Mouse (Mus musculus) MEL (cell line): ENCODE measurements around the gene Pogz. TPM values are rescaled to one million over a fixed set of nuclear protein-coding genes. Genes with fewer than 3 reads are reported as not detected.
"Not testable (repeated sequence)": the region's sequence is repeated elsewhere in the genome, so short reads cannot be mapped to it uniquely, and the experiment has no call there.

Source experiments
- DNase-seq: peaks from one replicate; pipeline ENCODE4 v3.0.0; 2011; ENCODE audit warnings: low read depth, low spot score
- H3K27ac ChIP-seq: 2 replicates; pipeline ENCODE4 v1.5.1; 2012; ENCODE audit warnings: low read depth, mild to moderate bottlenecking, control low read depth, low read length, moderate library complexity; ENCODE audit not compliant: control insufficient read depth
- H3K27me3 ChIP-seq, 2 experiments: fragments of 150-350 bp in 1 of 2; sonication (generic) in 1 of 2; 2 replicates each; pipeline ENCODE4 v1.6.1; 2012; ENCODE audit warnings: low read length in 2 of 2, mild to moderate bottlenecking in 2 of 2, improper control_type of control experiment in 1 of 2, moderate library complexity in 1 of 2; ENCODE audit not compliant: insufficient read depth in 2 of 2, control insufficient read depth in 1 of 2
- H3K36me3 ChIP-seq, 2 experiments: 2 replicates each; pipeline ENCODE4 v1.6.1; 2012 to 2014; ENCODE audit warnings: low read length in 2 of 2, improper control_type of control experiment in 1 of 2, inconsistent platforms in 1 of 2, mild to moderate bottlenecking in 1 of 2; ENCODE audit not compliant: insufficient read depth in 2 of 2, control insufficient read depth in 1 of 2
- H3K4me1 ChIP-seq, 2 experiments: fragments of 150-350 bp in 1 of 2; sonication (generic) in 1 of 2; 2 replicates each; pipeline ENCODE4 v1.6.1; 2012; ENCODE audit warnings: low read length in 2 of 2, improper control_type of control experiment in 1 of 2, mild to moderate bottlenecking in 1 of 2; ENCODE audit not compliant: insufficient read depth in 2 of 2, control insufficient read depth in 1 of 2
- H3K4me3 ChIP-seq, 2 experiments: fragments of 150-350 bp in 1 of 2; sonication (generic) in 1 of 2; 2 replicates each; pipeline ENCODE4 v1.5.1; 2012; ENCODE audit warnings: low read depth in 2 of 2, low read length in 2 of 2, mild to moderate bottlenecking in 2 of 2, moderate library complexity in 2 of 2, control low read depth in 1 of 2, improper control_type of control experiment in 1 of 2; ENCODE audit not compliant: control insufficient read depth in 1 of 2, insufficient read depth in 1 of 2
- H3K79me2 ChIP-seq: 2 replicates; pipeline ENCODE4 v1.6.1; 2012; ENCODE audit warnings: mild to moderate bottlenecking, low read length, moderate library complexity; ENCODE audit not compliant: control insufficient read depth, poor library complexity, insufficient read depth
- H3K9ac ChIP-seq: 2 replicates; pipeline ENCODE4 v1.6.1; 2012; ENCODE audit warnings: low read depth, mild to moderate bottlenecking, control low read depth, low read length, moderate library complexity; ENCODE audit not compliant: control insufficient read depth, poor library complexity, severe bottlenecking
- H3K9me3 ChIP-seq: fragments of 150-350 bp; sonication (generic); replicated peaks from 2 replicates; pipeline ENCODE4 v1.6.1; 2012; ENCODE audit warnings: mild to moderate bottlenecking, low read length, improper control_type of control experiment, moderate library complexity; ENCODE audit not compliant: insufficient read depth
- CTCF ChIP-seq, 3 experiments: IDR thresholded peaks in 2 of 3; conservative IDR thresholded peaks in 1 of 3; 2 replicates each; pipeline ENCODE4 v1.5.1; 2011 to 2012; ENCODE audit warnings: low read length in 3 of 3, low read depth in 2 of 3, mild to moderate bottlenecking in 2 of 3, improper control_type of control experiment in 1 of 3, inconsistent platforms in 1 of 3, mixed read lengths in 1 of 3, moderate library complexity in 1 of 3; ENCODE audit not compliant: control insufficient read depth in 1 of 3, insufficient read depth in 1 of 3, poor library complexity in 1 of 3, severe bottlenecking in 1 of 3
- EP300 ChIP-seq, 2 experiments: IDR thresholded peaks; 2 replicates each; pipeline ENCODE4 v1.6.1; 2011; ENCODE audit warnings: improper control_type of control experiment in 2 of 2, low read length in 2 of 2, low read depth in 1 of 2, mild to moderate bottlenecking in 1 of 2
- ETS1 ChIP-seq: IDR thresholded peaks from 2 replicates; pipeline ENCODE4 v1.6.1; 2012; ENCODE audit warnings: low read depth, mild to moderate bottlenecking, inconsistent platforms, low read length, improper control_type of control experiment, moderate library complexity
- GATA1 ChIP-seq: IDR thresholded peaks from 2 replicates; pipeline ENCODE4 v1.6.1; 2011; ENCODE audit warnings: low read depth, low read length, improper control_type of control experiment
- HCFC1 ChIP-seq: IDR thresholded peaks from 2 replicates; pipeline ENCODE4 v1.6.1; 2012; ENCODE audit warnings: low read depth, mild to moderate bottlenecking, inconsistent platforms, low read length, improper control_type of control experiment, moderate library complexity
- KAT2A ChIP-seq: conservative IDR thresholded peaks from 2 replicates; pipeline ENCODE4 v1.6.1; 2012; ENCODE audit warnings: low read depth, low read length, improper control_type of control experiment, inconsistent platforms
- MXI1 ChIP-seq: IDR thresholded peaks from 2 replicates; pipeline ENCODE4 v1.6.1; 2011; ENCODE audit warnings: mild to moderate bottlenecking, low read depth, low read length, improper control_type of control experiment
- MYB ChIP-seq: IDR thresholded peaks from 2 replicates; pipeline ENCODE4 v1.6.1; 2011; ENCODE audit warnings: mild to moderate bottlenecking, low read depth, low read length, improper control_type of control experiment
- MYC ChIP-seq: IDR thresholded peaks from 2 replicates; pipeline ENCODE4 v1.6.1; 2011; ENCODE audit warnings: low read depth, mild to moderate bottlenecking, low read length, improper control_type of control experiment, moderate library complexity
- RAD21 ChIP-seq: IDR thresholded peaks from 2 replicates; pipeline ENCODE4 v1.6.1; 2011; ENCODE audit warnings: mild to moderate bottlenecking, low read depth, low read length, improper control_type of control experiment
- RCOR1 ChIP-seq: IDR thresholded peaks from 2 replicates; pipeline ENCODE4 v1.6.1; 2012; ENCODE audit warnings: low read depth, mild to moderate bottlenecking, inconsistent platforms, low read length, improper control_type of control experiment
- SMC3 ChIP-seq: IDR thresholded peaks from 2 replicates; pipeline ENCODE4 v1.6.1; 2011; ENCODE audit warnings: low read depth, low read length, improper control_type of control experiment
- TAL1 ChIP-seq: IDR thresholded peaks from 2 replicates; pipeline ENCODE4 v1.6.1; 2012; ENCODE audit warnings: mild to moderate bottlenecking, inconsistent platforms, low read length, moderate library complexity, mixed read lengths
- TCF12 ChIP-seq: IDR thresholded peaks from 2 replicates; pipeline ENCODE4 v1.6.1; 2014; ENCODE audit warnings: low read depth, mild to moderate bottlenecking, inconsistent platforms, low read length, improper control_type of control experiment, moderate library complexity
- ZC3H11A ChIP-seq: IDR thresholded peaks from 2 replicates; pipeline ENCODE4 v1.6.1; 2012; ENCODE audit warnings: low read depth, mild to moderate bottlenecking, inconsistent platforms, low read length, improper control_type of control experiment
- ZKSCAN1 ChIP-seq: IDR thresholded peaks from 2 replicates; pipeline ENCODE4 v1.6.1; 2012; ENCODE audit warnings: low read depth, mild to moderate bottlenecking, inconsistent platforms, low read length, improper control_type of control experiment, moderate library complexity
- ZNF384 ChIP-seq: IDR thresholded peaks from 2 replicates; pipeline ENCODE4 v1.6.1; 2012; ENCODE audit warnings: low read depth, mild to moderate bottlenecking, inconsistent platforms, low read length, improper control_type of control experiment
- polyA plus RNA-seq, 2 experiments: library from polyadenylated mRNA; stranded (reverse) in 1 of 2; unstranded in 1 of 2; fragments of >175 nt in 1 of 2; fragments of >200 nt in 1 of 2; gene quantifications; 2 replicates each; pipeline versions ENCODE4 v1.2.1 to v1.2.4; 2012; ENCODE audit warnings: low replicate concordance in 2 of 2, low read depth in 1 of 2; ENCODE audit not compliant: insufficient read length in 2 of 2, insufficient read depth in 1 of 2, missing spikeins in 1 of 2
- total RNA-seq: library from RNA; depleted of rRNA; stranded (reverse); fragments of 300-350 nt; gene quantifications from 2 replicates; pipeline ENCODE4 v1.2.3, GENCODE M21; 2012

Pogz gene
- total and polyA plus RNA-seq, 3 experiments, result 10.6 to 31.6 TPM; not detected in 1

DNA sequence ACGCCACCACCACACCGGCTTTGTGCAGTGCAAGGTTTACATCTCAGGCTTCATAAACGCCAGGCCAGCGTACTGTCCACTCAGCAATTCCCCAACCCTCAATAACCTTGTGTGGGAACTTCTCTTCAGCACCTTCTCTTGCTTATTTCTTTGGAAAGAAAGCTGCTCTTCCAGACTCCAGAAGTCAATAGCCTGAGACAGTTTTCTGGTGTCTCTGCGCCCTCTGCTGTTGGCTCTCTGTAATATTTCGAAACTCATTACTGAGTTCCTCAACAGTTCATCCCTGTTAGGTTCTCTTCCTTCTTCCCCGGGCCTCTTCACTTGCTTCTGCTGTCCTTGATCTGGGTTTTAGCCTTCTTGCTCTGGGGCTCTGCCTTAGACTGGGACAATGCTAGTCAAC is 65.4 kb downstream of the Pogz start (continued):
- TF ChIP-seq RAD21 (peak; percentile 96), KAT2A (no peak), MXI1 (no peak), HCFC1 (0 out of 2 replicates have a peak, but pooled peaks have one; percentile 13), TCF12 (no peak), ZKSCAN1 (no peak), RCOR1 (no peak)
- TF ChIP-seq, all 39 proteins: peak for 7

DNA sequence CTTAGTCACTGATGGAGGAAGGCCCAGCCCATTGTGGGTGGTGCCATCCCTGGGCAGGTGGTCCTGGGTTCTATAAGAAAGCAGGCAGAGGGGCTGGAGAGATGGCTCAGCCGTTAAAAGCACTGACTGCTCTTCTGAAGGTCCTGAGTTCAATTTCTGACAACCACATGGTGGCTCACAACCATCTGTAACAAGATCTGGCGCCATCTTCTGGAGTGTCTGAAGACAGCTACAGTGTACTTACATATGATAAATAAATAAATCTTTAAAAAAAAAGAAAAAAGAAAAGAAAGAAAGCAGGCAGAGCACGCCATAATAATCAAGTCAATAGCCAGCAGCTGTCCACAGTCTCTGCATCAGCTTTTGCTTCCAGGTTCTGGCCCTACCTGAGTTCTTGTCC is 67.4 kb downstream of the Pogz start:
- H3K79me2 ChIP-seq, H3K27ac ChIP-seq, H3K4me1 ChIP-seq, H3K9ac ChIP-seq, H3K36me3 ChIP-seq, H3K4me3 ChIP-seq, H3K27me3 ChIP-seq, DNase-seq, H3K9me3 ChIP-seq: not testable (repeated sequence)
- TF ChIP-seq ZC3H11A (0 out of 2 replicates have a peak, but pooled peaks have one; percentile 17), MYC (0 out of 2 replicates have a peak, but pooled peaks have one; percentile 57), RAD21 (peak; percentile 21), CTCF (IDR thresholded peaks at IDR 0.05 in 2 of 3, conservative IDR thresholded peaks at IDR 0.05 in 1 of 3; ENCODE audit: control insufficient read depth in 1 of 3, insufficient read depth in 1 of 3, low read depth in 2 of 3, low read length in 3 of 3, poor library complexity in 1 of 3, severe bottlenecking in 1 of 3) (peak in 2 of 3 experiments; percentile 1 to 53; a peak in 2 of 6 replicates), SMC3 (peak; percentile 41), ZNF384 (peak; percentile 63; the same call in 1 of the 2 replicates)

DNA sequence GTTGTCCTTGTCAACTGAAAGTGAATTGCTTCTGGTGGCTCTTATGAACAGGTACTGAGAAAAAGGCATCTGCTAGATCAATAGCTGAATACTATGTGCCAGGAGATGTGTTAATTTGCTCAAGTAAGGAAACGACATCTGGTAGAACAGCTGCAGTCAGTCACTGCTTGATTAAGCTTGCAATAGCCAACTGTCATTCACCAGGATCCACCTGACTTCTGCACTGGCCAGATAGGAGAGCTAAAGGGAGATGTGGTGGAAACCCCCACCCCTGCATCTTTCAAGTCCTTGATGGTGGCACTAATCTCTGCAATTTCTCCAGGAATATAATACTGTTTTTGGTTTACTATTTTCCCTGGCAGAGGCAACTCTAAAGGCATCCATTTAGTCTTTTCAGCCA is 69.1 kb downstream of the Pogz start:
- H3K27me3 ChIP-seq, result no peaks in the 10 kb centered on the region
- no peak overlapping the region for H3K9ac ChIP-seq
- peak; percentile 63 for DNase-seq
- H3K36me3 ChIP-seq, result peaks cover 0 to 2% of the 10 kb centered on the region in 2 experiments; a peak in 1 of 4 replicates
- no peaks in the 10 kb centered on the region for H3K9me3 ChIP-seq
- peak; percentile 70 to 89 for TF ChIP-seq EP300 (IDR thresholded peaks at IDR 0.05; ENCODE audit: low read depth in 1 of 2, low read length in 2 of 2)
- TF ChIP-seq SMC3, result no peak
- TF ChIP-seq ZC3H11A, result no peak
- peak; percentile 80 for TF ChIP-seq TAL1
- TF ChIP-seq TCF12, result peak; percentile 92
- TF ChIP-seq MYB, result peak; percentile 71
- TF ChIP-seq ETS1, result peak; percentile 71
- peak; percentile 59 for TF ChIP-seq GATA1
- no peak overlapping the region for H3K27ac ChIP-seq
- H3K79me2 ChIP-seq, result no peaks in the 10 kb centered on the region
- H3K4me3 ChIP-seq, result no peak overlapping the region
- H3K4me1 ChIP-seq, result peaks cover 0 to 3% of the 10 kb centered on the region in 2 experiments; a peak in 1 of 4 replicates
